Mouse (Mus musculus): ENCODE measurements at regions not wholly inside any gene's neighbourhood (a gene's known extent, or its start where the extent isn't known, plus 50 kb on each side); places are given as distances from the start of the nearest gene placed in this dataset.

- Histone ChIP-seq H3K27me3 (ENCODE audit: control insufficient read depth, insufficient read depth, low read length, poor library complexity, severe bottlenecking) (no peaks in the 10 kb centered on the region), H3K36me3 (ENCODE audit: control insufficient read depth, insufficient read depth, low read length, poor library complexity, severe bottlenecking) (no peaks in the 10 kb centered on the region)
- no peak for DNase-seq (ENCODE audit: low read depth, low spot score)
Measured at GRCm38 (mm10) chr2:146802973-146803372, 52.7 kb upstream of the Kiz start.
